Mouse (Mus musculus) CH12F3 (cell line): ENCODE results near the gene Crtc2.

Source experiments
- in situ Hi-C: fragments of 300-500 bp; cut with MboI; formaldehyde crosslinking; loops from 2 replicates; pipeline ENCODE4 v1.14.3; 2020; ENCODE audit warnings: low sequenced_read_pairs

Crtc2 gene

DNA sequence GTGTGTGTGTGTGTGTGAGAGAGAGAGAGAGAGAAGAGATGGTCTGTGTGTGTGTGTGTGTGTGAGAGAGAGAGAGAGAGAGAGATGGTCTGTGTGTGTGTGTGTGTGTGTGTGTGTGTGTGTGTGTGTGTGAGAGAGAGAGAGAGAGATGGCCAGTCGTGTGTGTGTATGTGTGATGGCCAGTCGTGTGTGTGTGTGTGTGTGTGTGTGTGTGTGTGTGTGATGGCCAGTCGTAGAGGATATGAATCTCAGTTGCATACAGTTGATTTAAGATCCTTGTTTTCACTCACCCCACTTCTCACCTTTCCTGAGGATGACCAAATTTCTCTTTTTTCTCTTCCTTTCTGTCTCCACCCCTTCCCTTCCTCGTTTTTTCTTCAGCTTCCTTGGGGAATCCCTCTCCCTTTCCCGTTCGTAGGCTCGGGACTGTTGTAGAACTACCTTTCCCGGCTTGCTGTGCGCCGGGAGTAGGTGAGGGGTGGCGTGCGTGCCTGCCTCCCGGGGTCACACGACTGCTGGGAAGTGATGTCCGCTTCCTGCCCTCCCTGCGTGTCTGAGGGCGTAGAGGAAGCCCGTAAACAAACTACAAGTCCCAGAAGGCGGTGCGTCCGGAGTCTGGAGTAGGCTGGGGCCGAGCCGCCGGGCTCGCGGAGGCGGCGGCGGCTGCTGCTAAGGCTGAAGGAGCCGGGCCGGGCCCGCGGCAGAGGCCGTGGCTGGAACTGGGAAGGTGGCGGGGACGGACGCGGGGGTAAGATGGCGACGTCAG lies at the start of gene Crtc2:
Gene Crtc2, plus strand, starts transcription at position 511 of the 766 bp plus-strand sequence.
- in situ Hi-C loops, result no loop called here

DNA sequence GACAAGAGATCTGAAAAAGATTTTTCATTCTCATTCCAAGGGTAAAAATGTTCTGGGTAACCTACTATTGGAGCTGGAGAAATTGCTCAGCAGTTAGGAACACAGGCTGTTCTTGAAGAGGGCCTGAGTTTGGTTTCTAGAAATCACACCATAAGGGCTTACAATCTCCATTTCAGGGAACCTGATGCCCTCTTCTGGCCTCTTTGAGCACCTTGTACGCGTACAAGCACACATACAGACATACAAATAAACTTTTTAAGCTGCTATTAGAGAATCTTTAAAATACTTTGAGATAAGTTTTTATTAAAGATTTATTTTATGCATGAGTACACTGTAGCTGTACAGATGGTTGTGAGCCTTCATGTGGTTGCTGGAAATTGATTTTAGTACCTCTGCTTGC lies 49.4 kb upstream of the Crtc2 start:
- in situ Hi-C loops, result no loop called here

DNA sequence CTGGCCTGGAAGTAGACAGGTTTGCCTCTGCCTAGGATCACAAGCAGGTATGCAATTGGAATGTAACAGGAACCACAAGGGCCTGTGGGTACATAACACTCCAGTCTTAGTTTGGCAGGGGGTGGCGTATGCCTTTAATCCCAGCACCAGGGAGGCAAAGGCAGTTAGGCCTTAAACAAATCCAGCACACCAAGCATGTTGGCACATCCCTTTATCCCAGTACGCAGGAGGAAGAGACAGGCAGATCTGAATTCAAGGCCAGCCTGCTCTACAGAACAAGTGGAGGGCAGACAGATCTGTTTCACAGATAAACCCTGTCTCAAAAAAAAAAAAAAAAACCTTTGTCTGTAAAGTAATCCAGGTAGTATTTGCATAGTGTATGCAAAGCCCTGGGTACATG lies 45.3 kb upstream of the Crtc2 start:
- in situ Hi-C loops, result no loop called here

DNA sequence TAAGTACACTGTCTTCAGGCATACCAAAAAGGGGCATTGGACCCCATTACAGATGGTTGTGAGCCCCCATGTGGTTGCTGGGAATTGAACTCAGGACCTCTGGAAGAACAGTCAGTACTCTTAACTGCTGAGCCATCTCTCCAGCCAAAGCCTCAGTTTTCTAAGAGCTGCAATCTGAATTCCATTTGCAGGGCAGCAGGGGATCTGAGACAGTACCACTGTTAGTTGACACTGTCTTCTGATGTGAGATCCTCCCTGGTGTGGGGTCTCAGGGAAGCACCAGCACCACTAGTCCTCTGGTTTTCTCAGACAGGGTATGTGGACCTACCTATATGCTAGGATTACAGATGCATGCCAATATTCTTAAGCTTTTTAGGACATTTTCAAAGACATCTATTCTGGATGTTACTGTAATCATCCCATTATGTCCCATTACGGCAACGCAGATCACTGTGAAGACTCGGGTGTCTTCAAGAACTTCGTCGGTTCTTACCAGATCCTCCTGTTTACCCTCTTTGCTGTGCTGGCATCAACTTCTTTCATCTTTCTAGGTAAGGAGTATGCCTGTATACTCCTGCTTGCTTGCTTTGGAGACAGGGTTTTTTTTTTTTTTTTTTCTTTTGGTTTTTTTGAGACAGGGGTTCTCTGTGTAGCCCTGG lies 43.9 kb upstream of the Crtc2 start:
- in situ Hi-C loops, result loop anchor here (10.0 kb wide), 1 partner anchor 165 kb away; no protein-coding TSS in a partner anchor

DNA sequence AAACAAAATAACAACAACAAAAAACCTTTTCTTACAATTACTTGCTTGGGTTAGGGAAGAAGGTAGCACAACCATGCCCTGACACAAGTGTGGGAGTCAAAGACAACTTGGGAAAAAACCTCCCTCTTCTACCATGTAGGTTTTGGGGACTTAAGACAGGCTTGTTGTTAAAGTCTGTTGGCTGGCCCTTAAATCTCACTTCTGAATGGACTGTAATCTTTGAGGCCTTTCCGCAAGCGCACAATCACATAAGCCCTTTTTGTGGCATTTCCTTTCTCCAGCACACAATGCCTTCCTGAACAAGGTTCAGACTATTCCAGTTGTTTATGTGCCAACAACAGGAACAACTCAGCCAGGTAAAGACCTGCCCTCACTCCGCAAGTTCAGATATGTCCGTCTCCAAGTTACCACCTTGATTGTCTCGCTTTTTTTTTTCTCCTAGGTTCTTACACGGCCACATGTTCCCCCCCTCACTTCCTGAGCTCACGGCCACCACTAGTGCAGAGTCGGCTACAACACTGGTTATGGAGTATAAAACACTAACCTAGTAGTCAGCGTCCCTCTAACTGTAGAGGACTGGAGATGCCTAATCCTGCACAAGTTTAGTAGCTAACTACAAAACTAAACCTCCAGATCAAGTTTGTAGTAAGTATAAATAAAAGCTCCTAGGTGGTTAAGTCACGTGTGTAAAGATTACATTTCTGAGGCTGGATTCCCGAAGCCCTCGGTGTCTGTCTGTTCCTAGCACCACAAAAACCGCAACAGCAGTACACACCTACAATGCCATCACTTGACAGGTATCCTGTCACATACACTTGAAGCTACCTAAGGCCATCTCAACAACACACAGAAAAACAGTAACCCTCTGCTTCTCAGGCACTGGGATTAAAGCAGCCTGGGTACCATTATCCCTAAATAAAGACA lies 42.2 kb upstream of the Crtc2 start:
- in situ Hi-C loops, result loop anchor here (10.0 kb wide), 1 partner anchor 163 kb away; no protein-coding TSS in a partner anchor

DNA sequence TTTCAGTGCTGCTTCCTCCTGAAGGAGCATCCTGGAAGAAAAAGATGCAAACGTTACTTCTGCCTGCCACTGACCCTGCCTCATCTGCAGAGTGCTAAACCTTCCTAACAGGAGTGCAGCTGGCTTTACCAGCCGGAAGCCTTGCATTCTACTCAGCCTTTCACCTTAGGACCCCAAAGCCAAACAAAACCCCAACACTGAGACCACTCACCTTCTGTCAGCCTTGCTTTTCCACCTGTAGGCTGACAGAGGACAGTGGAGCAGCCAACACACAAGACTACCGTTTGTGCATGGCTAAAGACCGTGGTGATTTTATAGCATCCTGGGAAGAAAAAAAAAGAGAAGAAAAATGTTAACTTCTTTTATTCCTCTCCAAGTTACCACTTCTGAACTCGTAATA lies 41.2 kb upstream of the Crtc2 start:
- in situ Hi-C loops, result loop anchor here (10.0 kb wide), 1 partner anchor 162 kb away; no protein-coding TSS in a partner anchor

DNA sequence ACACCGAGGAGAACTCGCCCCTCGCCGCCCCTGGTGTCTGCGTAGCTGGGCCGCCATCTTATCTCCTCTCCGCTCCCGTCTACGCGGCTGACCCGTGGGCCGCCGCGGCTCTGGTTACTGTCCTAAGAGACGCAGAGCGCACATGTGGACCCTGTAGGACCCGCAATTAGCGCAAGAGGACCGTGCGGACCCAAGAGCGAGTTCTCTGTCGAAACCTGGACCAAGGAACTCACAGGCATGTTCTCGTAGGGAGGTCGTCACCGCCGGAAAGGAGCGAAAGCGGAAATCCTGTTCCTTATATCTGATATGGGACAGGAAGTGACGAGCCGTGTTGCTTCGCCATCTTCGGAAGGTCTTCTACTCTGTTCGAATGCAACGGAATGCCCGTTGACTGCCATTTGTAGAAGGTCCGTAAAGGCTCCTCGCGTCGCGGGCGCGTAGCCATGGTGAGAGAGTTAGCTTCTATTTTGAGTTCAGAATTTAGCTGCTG lies 40.5 kb upstream of the Crtc2 start, which contains the start of the genes Rps27 and Rab13:
Gene Rps27, minus strand, starts transcription at position 275 of the 490 bp plus-strand sequence.
Gene Rab13, plus strand, starts transcription at position 319 of the 490 bp plus-strand sequence.
- in situ Hi-C loops, result loop anchor here (10.0 kb wide), 1 partner anchor 161 kb away; no protein-coding TSS in a partner anchor

DNA sequence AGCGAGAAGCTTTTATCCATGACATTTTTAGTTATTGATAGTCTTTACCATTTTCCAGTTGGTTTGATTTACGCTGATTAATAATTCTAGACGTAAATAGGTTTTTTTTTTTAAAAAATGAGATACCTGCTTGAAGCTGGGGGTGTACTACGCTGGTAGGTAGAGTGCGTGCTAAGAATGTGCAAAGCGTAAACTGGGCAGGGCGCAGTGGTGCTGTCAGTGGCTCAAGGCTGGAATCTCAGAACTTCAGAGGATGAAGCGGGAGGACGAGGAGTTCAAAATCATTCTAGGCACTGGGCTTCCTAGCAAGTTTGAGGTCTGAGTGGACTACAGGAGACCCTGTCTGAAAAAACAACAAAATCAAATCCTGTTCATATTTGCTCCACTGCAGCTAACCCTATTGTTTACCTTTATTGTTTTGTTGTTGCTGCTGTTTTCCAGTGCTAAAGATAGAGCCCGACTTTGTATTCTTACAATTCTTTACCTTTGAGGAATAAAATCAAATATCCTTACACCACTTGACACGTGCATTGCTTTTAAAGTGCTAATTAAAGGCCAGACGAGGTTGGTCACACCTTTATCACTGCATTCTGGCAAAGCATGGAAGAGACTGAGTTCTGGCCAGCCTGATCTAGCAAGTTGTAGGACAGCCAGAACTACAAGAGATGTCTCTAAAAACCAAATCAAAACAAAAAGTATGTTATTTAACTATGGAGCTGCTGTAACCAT lies 39.8 kb upstream of the Crtc2 start:
- in situ Hi-C loops, result loop anchor here (10.0 kb wide), 1 partner anchor 161 kb away; no protein-coding TSS in a partner anchor

DNA sequence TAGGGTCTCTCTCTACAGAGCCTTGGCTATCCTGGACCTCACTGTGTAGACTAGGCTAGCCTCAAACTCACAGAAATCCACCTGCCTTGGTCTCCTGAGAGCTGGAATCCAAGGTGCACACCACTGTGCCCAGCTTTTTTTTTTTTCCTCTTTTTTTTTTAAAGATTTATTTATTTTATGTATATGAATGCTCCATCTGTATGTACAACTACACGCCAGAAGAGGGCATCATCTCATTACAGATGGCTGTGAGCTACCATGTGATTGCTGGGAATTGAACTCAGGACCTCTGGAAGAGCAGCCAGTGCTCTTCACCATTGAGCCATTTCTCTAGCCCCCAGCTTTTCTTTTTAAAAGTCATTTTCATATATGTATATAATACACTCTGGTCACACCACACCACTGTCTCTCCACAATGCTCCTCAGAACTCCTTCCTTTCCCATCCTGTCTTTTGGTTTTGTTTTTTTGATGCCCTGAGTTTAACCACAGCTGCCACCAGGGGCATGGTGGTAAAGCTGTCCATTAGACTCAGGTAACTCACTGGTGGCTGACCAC lies 38.1 kb upstream of the Crtc2 start:
- in situ Hi-C loops, result loop anchor here (10.0 kb wide), 1 partner anchor 159 kb away; no protein-coding TSS in a partner anchor

DNA sequence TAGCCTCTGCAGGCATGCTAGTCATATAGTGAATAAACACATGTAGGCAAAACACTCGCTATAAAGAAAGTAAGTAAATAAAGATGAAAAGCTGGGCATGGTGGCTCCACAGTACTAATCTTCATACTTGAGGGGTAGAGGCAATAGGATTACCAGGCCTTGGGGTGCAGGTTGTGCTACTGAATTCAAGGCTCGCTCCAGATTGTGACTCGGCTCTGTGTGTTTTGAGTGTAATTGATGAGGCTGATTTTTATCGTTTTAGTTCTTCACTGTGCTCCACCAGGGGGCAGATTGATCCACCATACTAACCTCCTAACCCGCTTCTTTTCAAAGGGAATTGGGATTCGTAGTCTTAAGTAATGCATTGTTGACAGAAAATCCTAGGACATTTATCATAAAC lies 33.9 kb upstream of the Crtc2 start:
- in situ Hi-C loops, result no loop called here

DNA sequence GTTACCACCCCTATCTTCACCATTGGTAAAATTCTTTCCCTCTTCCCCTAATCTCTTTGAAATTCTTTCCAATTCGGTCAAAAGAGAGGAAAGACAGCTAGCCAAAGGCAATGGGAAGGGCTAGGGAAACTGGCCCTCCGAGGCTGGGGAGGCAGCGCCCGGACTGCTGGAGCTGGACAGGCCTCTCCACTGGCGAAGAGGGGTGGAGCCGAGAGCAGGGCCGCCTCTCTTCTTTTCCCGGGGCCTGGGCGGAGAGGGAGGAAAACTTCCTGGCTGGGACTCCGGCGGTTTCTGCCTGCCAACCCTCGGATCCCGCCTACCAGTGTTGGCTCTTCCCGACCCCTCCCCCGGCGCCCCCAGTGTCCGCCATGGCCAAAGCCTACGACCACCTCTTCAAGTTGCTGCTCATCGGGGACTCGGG lies 33.4 kb upstream of the Crtc2 start:
- in situ Hi-C loops, result no loop called here

DNA sequence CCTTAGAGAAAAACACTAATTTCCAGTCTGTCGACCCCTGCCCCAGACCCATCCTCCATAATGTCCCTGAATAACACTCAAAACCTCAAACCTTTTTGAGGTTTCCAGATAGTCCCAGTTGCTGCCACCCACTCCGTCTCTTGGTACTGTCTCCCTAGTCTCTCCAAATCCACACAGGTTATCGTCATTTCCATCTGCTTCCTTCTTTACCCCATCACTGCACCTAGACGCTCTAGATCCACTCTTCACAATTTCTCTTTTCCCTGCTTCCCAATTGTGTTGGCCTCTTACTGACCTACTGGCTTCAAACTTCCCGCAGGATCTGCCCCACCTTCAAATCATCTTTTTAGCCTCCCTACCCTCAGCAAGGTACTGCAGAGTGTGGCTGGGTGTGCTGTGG lies 32.8 kb upstream of the Crtc2 start:
- in situ Hi-C loops, result no loop called here

DNA sequence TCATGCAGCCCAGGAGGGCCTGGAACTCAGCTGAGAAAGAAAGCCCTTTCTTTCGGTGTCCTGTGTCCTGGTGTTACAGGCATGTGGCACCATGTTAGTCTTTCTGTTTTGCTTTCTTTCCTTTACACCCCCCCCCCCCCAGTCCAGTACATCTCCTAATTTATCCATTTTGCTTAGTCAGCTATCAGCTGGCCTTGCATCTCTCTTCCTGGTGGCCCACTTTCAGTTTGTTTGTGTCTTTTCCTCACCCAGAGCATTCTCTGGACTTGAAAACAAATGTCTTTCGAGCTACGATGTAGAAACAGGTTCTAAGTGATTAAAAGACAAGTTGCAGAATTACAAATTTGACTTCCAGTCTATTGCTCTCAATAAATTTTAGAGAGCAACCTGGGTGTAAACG lies 31.5 kb upstream of the Crtc2 start:
- in situ Hi-C loops, result no loop called here

DNA sequence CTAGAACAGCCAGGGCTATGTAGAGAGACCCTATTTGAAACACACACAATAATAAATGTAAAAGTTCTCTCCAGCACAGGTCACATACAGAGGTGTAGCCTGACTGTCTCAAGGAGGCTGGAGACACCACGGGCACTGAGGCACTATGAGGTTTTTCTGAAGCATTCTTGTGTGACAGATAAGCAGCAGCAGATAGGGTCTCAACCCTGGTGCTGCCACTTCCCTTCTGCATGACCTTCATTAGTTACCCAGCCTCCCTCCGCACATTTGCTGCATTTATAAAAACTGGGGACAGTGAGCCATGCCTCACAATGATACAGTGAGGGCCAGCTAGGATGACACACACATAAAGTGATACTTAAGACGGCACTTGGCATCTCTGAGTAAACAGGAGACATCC lies 31.0 kb upstream of the Crtc2 start:
- in situ Hi-C loops, result no loop called here

DNA sequence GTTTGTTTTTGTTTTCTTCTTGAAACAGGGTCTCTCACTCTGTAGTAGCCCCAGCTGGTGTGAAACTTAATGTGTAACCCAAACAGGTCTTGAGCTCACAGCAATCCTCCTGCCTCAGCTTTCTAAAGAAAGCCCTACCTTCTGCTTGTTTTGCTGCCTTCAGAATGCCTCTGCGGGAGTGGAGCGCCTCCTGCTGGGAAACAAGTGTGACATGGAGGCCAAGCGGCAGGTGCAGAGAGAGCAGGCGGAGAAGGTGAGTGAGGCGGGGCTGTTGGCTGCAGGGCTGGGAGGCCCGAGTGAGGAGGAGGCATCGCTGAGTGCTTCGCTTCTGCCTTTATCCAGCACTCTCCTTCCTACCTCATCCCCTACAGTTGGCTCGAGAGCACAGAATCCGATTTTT lies 29.6 kb upstream of the Crtc2 start:
- in situ Hi-C loops, result no loop called here

DNA sequence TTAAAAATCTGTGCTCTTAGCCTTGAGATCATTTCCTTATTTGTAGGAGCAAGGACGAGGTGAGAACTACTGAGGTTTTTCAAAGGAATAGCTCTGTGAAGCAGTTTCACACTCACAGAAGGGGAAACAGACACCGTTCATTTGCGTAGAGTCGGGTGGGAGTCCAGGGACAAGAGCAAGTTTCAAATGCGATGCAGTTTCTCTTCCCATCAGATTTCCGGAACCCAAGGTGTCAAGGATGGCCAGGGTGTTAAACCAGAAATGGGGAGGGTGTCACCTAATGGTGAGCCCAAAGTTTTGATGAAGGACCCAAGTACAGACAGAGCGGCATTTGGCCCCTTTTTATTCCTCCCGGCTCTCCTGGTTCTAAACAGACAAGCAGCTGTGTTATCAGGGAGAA lies 22.9 kb upstream of the Crtc2 start:
- in situ Hi-C loops, result no loop called here

DNA sequence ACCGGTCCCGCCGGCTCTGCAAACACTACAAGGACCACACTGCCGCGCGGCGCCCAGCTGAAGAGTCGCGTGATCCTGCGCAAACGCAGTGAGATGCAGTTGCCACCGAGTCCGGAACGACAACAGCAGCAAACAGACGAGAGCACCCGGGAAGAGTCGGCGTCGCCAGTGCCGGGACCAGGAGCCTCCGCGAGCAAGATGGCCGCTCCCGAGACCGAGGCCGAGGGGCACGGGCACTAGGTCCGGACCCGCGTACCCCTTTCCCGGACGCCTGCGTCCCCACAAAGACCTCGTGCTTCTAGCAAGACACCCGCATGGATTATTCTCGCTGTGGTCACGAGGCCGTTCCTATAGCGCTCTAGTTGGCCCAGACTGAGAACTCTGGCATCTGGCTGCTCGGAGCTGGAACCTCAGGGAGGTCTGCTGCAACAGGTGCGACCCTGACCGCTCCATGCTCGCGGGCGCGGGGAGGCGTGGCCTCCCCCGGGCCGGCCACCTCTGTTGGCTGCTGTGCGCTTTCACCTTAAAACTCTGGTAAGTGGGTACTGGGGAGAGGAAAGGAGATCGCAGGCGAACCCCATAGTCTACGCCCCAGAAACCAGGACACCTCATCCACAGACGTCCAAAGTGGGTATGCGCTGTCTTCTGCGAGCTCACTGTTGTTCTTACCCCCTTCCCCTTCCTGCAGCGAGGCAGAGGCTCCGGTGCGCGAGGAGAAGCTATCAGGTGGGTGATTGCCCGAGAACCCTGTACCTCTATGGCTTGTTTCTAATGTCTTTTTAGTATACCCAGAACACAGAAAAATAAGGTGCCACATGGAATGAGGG lies 22.2 kb upstream of the Crtc2 start, which contains the start of gene Jtb:
Gene Jtb, plus strand, starts transcription at position 91 of the 827 bp plus-strand sequence.
- in situ Hi-C loops, result no loop called here

DNA sequence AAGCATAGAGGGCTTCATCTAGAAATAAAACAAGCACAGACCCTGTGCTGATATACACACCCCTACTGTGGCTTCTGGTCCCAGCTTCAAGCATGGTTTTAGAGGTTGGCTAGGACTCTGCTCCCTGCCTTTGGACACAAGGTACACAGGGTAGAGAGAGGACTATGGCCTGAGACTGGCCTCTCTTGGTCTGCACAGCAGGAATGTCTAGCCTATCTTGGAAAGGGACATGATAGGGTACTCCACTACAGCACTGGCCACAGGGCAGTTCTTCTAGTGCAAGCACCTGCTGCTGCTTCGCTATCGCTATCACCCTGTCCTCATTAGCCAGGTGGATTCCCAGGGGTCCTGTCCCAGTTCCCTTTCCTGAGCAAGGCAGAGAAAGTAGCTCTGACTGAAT lies 12.7 kb upstream of the Crtc2 start:
- in situ Hi-C loops, result no loop called here
